Mouse (Mus musculus) erythroblast, embryonic 14.5 days (primary cell): ENCODE data around the gene Usp21.

ENCODE experiments used
- GATA1 ChIP-seq: IDR thresholded peaks from 2 replicates; pipeline ENCODE4 v1.6.1; 2012; ENCODE audit warnings: low read length, inconsistent platforms, mixed read lengths
- TAL1 ChIP-seq: IDR thresholded peaks from 3 replicates; pipeline ENCODE4 v1.6.1; 2012; ENCODE audit warnings: low read length, inconsistent platforms, mixed read lengths

GRCm38 (mm10) chr1:171232348-171232747 is 55.4 kb downstream of the Usp21 start:
- no peak for TF ChIP-seq TAL1
- no peak for TF ChIP-seq GATA1
